Mouse (Mus musculus) frontal cortex, postnatal 10 days (tissue): ENCODE results near the gene Fam81b.
A peak's percentile ranks its signal among the peaks of the same experiment; 100 is the strongest.
"Not testable (repeated sequence)": the region's sequence is repeated elsewhere in the genome, so short reads cannot be mapped to it uniquely, and the experiment has no call there.

Experiments
- DNase-seq, 2 experiments: peaks; one replicate each; pipeline ENCODE4 v3.0.0; 2022; ENCODE audit warnings: low spot score in 2 of 2, mixed read lengths in 1 of 2

The Fam81b gene

GRCm38 (mm10) chr13:76304637-76305122, at the start of gene Fam81b:
Gene Fam81b, minus strand, starts transcription at chr13:76305072.
- no peak for DNase-seq

- DNase-seq, result not testable (repeated sequence)
These were observed 41.1 kb upstream of the Fam81b start for GRCm38 (mm10) chr13:76345941-76346340.

- DNase-seq, result no peak
These were observed 13.8 kb upstream of the Fam81b start for GRCm38 (mm10) chr13:76318635-76319034.

- DNase-seq, result no peak
These were observed 6.7 kb upstream of the Fam81b start for GRCm38 (mm10) chr13:76311580-76311979.

GRCm38 (mm10) chr13:76308811-76309210, 3.9 kb upstream of the Fam81b start:
- no peak for DNase-seq

- DNase-seq, result no peak
These were observed 938 bp upstream of the Fam81b start for GRCm38 (mm10) chr13:76305655-76306365.

- DNase-seq, result no peak
These were observed 369 bp upstream of the Fam81b start for GRCm38 (mm10) chr13:76305241-76305640.

- no peak for DNase-seq
These were observed 671 bp downstream of the Fam81b start for GRCm38 (mm10) chr13:76304201-76304600.

GRCm38 (mm10) chr13:76303160-76303559, 1.7 kb downstream of the Fam81b start:
- no peak for DNase-seq

- no peak for DNase-seq
These were observed 2.8 kb downstream of the Fam81b start for GRCm38 (mm10) chr13:76302056-76302455.

- no peak for DNase-seq
These were observed 12.8 kb downstream of the Fam81b start for GRCm38 (mm10) chr13:76292050-76292449.

GRCm38 (mm10) chr13:76284597-76284996, 20.3 kb downstream of the Fam81b start:
- no peak for DNase-seq

GRCm38 (mm10) chr13:76264361-76265026, 40.4 kb downstream of the Fam81b start:
- peak in 1 of 2 experiments; percentile 19 for DNase-seq

GRCm38 (mm10) chr13:76258766-76259165, 46.1 kb downstream of the Fam81b start:
- DNase-seq, result peak; percentile 44 to 66

GRCm38 (mm10) chr13:76256350-76256749, 48.5 kb downstream of the Fam81b start:
- DNase-seq, result no peak

- no peak for DNase-seq
These were observed 54.8 kb downstream of the Fam81b start for GRCm38 (mm10) chr13:76250092-76250491.

GRCm38 (mm10) chr13:76249066-76249465, 55.8 kb downstream of the Fam81b start:
- DNase-seq, result no peak

GRCm38 (mm10) chr13:76215397-76215796, 89.5 kb downstream of the Fam81b start:
- DNase-seq, result no peak

GRCm38 (mm10) chr13:76214928-76215327, 89.9 kb downstream of the Fam81b start:
- no peak for DNase-seq

GRCm38 (mm10) chr13:76199943-76200342, 104.9 kb downstream of the Fam81b start:
- no peak for DNase-seq

- DNase-seq, result no peak
These were observed 107.5 kb downstream of the Fam81b start for GRCm38 (mm10) chr13:76197297-76197848.

- DNase-seq, result no peak
These were observed 109.3 kb downstream of the Fam81b start for GRCm38 (mm10) chr13:76195431-76196138.
